17 mouse cellular contexts compared by ENCODE assay signal in the genomic region with DNA sequence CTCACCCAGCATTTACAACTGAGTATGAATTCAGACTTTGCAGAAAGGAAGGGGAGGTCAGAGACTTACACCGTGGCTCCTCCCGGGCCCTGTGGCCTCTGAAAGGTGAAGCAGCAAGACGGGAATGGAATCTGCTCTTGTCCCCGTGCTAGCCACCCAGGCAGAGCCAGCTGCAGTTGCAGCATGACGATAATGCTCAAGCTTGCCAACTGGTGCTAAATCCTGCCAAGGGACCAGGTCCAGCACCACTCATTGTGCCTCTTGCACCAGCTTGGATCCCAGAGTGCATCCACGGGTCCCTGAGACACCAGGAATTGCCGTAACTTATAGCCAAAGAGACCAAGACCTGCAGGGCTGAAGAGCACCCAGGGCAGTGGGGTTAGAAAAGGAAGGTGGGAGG. TPM values are rescaled to one million over a fixed set of nuclear protein-coding genes. Genes with fewer than 3 reads are reported as not detected.
DNase-seq lines count a peak whose midpoint lies in the region; ATAC-seq and TF ChIP-seq lines count a peak whose summit lies in the region.
"Had no signal": no experiment of that assay in that cellular context is flagged by ENCODE, and none has a peak within 500 bp of the region (broad histone marks: within the 10 kb centered on the region; RNA-seq: fewer than 3 reads in every experiment).

No protein-coding gene starts in this region.

- no peak for TF ChIP-seq CTCF in heart, adult 2 months (IDR thresholded peaks at IDR 0.05)
- TF ChIP-seq CTCF in liver, adult 2 months (IDR thresholded peaks at IDR 0.05; ENCODE audit: low read depth, low read length) = no peak

- H3K27me3 ChIP-seq in heart, adult 2 months (ENCODE audit: control insufficient read depth, insufficient read depth, low read length) = no peaks in the 10 kb centered on the region
- H3K27me3 ChIP-seq in heart, embryonic 12.5 days (replicated peaks) = peaks cover 26% of the 10 kb centered on the region
- no peaks in the 10 kb centered on the region for H3K27me3 ChIP-seq in liver, adult 2 months (ENCODE audit: control insufficient read depth, insufficient read depth, low read length)
- peaks cover 7% of the 10 kb centered on the region; the same call in 1 of the 2 replicates for H3K27me3 ChIP-seq in liver, embryonic 12.5 days (replicated peaks)
- H3K27me3 ChIP-seq: limb, embryonic 13.5 days; midbrain, embryonic 15.5 days had no signal

- intact Hi-C loops in heart, adult 2 months (cut with DNase I) = no loop called here

- H3K9ac ChIP-seq in heart, adult 2 months (ENCODE audit: low read depth, low read length) = no peak overlapping the region
- no peak overlapping the region for H3K9ac ChIP-seq in heart, embryonic 12.5 days
- H3K9ac ChIP-seq in liver, adult 2 months (ENCODE audit: low read depth, low read length) = no peak overlapping the region
- H3K9ac ChIP-seq in liver, embryonic 12.5 days = no peak overlapping the region
- H3K9ac ChIP-seq: heart, embryonic 13.5 days; limb, embryonic 13.5 days; midbrain, embryonic 15.5 days had no signal

- no peak overlapping the region for H3K4me2 ChIP-seq in heart, embryonic 12.5 days
- H3K4me2 ChIP-seq in liver, embryonic 12.5 days = no peak overlapping the region
- H3K4me2 ChIP-seq: heart, embryonic 13.5 days; limb, embryonic 13.5 days; midbrain, embryonic 15.5 days had no signal

- H3K9me3 ChIP-seq in heart, embryonic 12.5 days (replicated peaks) = no peaks in the 10 kb centered on the region
- no peaks in the 10 kb centered on the region for H3K9me3 ChIP-seq in liver, embryonic 12.5 days (replicated peaks)
- H3K9me3 ChIP-seq: heart, embryonic 13.5 days; limb, embryonic 13.5 days; midbrain, embryonic 15.5 days had no signal

- no peak overlapping the region for H3K27ac ChIP-seq in heart, adult 2 months
- no peak overlapping the region for H3K27ac ChIP-seq in heart, embryonic 12.5 days (ENCODE audit: poor library complexity, severe bottlenecking)
- no peak overlapping the region for H3K27ac ChIP-seq in liver, adult 2 months (replicated peaks; ENCODE audit: insufficient read depth, low read depth, low read length)
- H3K27ac ChIP-seq in liver, embryonic 12.5 days = no peak overlapping the region
- peak overlapping the region; percentile 91 for H3K27ac ChIP-seq in brown adipose tissue, adult 24 weeks (replicated peaks; ENCODE audit: low read depth, low read length)
- H3K27ac ChIP-seq: heart, embryonic 13.5 days; left cerebral cortex, adult 2 months; limb, embryonic 13.5 days; macrophage; midbrain, embryonic 15.5 days had no signal

- 46% methylated on average over 7 of the region's 7 CpGs for WGBS in heart, adult 2 months
- WGBS in heart, embryonic 12.5 days = 85% methylated on average over 7 of the region's 7 CpGs
- 39% methylated on average over 7 of the region's 7 CpGs for WGBS in liver, adult 2 months
- WGBS in liver, embryonic 12.5 days (ENCODE audit: insufficient replicate concordance) = 75% methylated on average over 7 of the region's 7 CpGs

- no peak overlapping the region for H3K4me3 ChIP-seq in heart, adult 2 months
- no peak overlapping the region for H3K4me3 ChIP-seq in heart, embryonic 12.5 days
- H3K4me3 ChIP-seq in liver, adult 2 months (ENCODE audit: insufficient read depth, low read depth, low read length) = no peak overlapping the region
- no peak overlapping the region for H3K4me3 ChIP-seq in liver, embryonic 12.5 days
- no peak overlapping the region for H3K4me3 ChIP-seq in brown adipose tissue, adult 24 weeks (ENCODE audit: insufficient read depth, low read depth, low read length)
- H3K4me3 ChIP-seq: erythroblast, embryonic 14.5 days; heart, embryonic 13.5 days; left cerebral cortex, adult 2 months; limb, embryonic 13.5 days; midbrain, embryonic 15.5 days had no signal

- H3K4me1 ChIP-seq in heart, adult 2 months (ENCODE audit: control insufficient read depth, insufficient read depth, low read length) = peaks cover 16% of the 10 kb centered on the region
- H3K4me1 ChIP-seq in heart, embryonic 12.5 days (replicated peaks) = 0 out of 2 replicates have a peak, but pooled peaks cover 9% of the 10 kb centered on the region
- peaks cover 2% of the 10 kb centered on the region; the same call in 1 of the 2 replicates for H3K4me1 ChIP-seq in liver, adult 2 months (ENCODE audit: control insufficient read depth, insufficient read depth, low read length)
- H3K4me1 ChIP-seq in liver, embryonic 12.5 days = no peaks in the 10 kb centered on the region
- H3K4me1 ChIP-seq in brown adipose tissue, adult 24 weeks (ENCODE audit: control insufficient read depth, insufficient read depth, insufficient read length, low read length) = peaks cover 36% of the 10 kb centered on the region
- H3K4me1 ChIP-seq: heart, embryonic 13.5 days had no signal

- DNase-seq in heart, adult 2 months = peak; percentile 43 to 73
- DNase-seq in liver, adult 2 months (ENCODE audit: extremely low read depth, low read depth, low spot score) = peak; percentile 87
- DNase-seq in skeletal muscle tissue, adult 2 months (ENCODE audit: low read depth, low spot score) = peak; percentile 75
- no peak for DNase-seq in kidney, postnatal 36 days
- DNase-seq: cerebellum, adult 9-11 months; kidney, postnatal 10 days; lung, adult 2 months had no signal

- 0 out of 2 replicates have a peak, but pooled peaks have one; percentile 40 for TF ChIP-seq EP300 in heart, adult 2 months (IDR thresholded peaks at IDR 0.05; ENCODE audit: insufficient read depth, low read depth, low read length)

- H3K79me2 ChIP-seq in heart, adult 2 months (replicated peaks; ENCODE audit: control insufficient read depth, insufficient read depth, low read length) = no peaks in the 10 kb centered on the region
- no peaks in the 10 kb centered on the region for H3K79me2 ChIP-seq in liver, adult 2 months (ENCODE audit: control insufficient read depth, insufficient read depth, low read length)

- no peak for TF ChIP-seq POLR2A in heart, adult 2 months (IDR thresholded peaks at IDR 0.05; ENCODE audit: insufficient read depth, low read depth, low read length)
- TF ChIP-seq POLR2A in liver, adult 2 months (IDR thresholded peaks at IDR 0.05; ENCODE audit: extremely low read depth, insufficient read depth, low read length) = no peak

- no peaks in the 10 kb centered on the region for H3K36me3 ChIP-seq in heart, adult 2 months (ENCODE audit: control insufficient read depth, insufficient read depth, low read length)
- H3K36me3 ChIP-seq in heart, embryonic 12.5 days = no peaks in the 10 kb centered on the region
- H3K36me3 ChIP-seq in liver, adult 2 months (ENCODE audit: control insufficient read depth, insufficient read depth, low read length) = no peaks in the 10 kb centered on the region
- H3K36me3 ChIP-seq in liver, embryonic 12.5 days = no peaks in the 10 kb centered on the region
- H3K36me3 ChIP-seq: G1E; heart, embryonic 13.5 days; midbrain, embryonic 15.5 days had no signal

- no peak for ATAC-seq in heart, embryonic 12.5 days (ENCODE audit: insufficient number of reproducible peaks, low FRiP score)
- no peak for ATAC-seq in liver, embryonic 12.5 days
- ATAC-seq: midbrain, embryonic 15.5 days had no signal

RNA-seq across cellular contexts. Expression of gene Ebf3, which starts 36.1 kb away (rescaled TPM):
- total RNA-seq in heart, adult 2 months (2021) = 1 to 10 TPM; 6.1 to 7.5 TPM
- polyA plus RNA-seq in heart, adult 2 months (2012; rRNA removed) = 5.0 and 6.0 TPM in 2 replicates
- 0.61 and 0.65 TPM in 2 replicates for polyA plus RNA-seq in heart, embryonic 12.5 days (2016; fragmentation: Nextera tagmentation; extraction: Ambion mirVana)
- total RNA-seq in liver, adult 2 months (2014; rRNA removed) = 0.09 and 0.13 TPM in 2 replicates
- 0.05 TPM in 1 of 2 replicates, not detected in the other for polyA plus RNA-seq in liver, adult 2 months (2012; rRNA removed)
- 0.07 and 0.10 TPM in 2 replicates for polyA plus RNA-seq in liver, embryonic 12.5 days (2016; fragmentation: Nextera tagmentation; extraction: Ambion mirVana)
- 28.5 and 35.3 TPM in 2 replicates for polyA plus RNA-seq in brown adipose tissue, adult 24 weeks (2012; ENCODE audit: insufficient read depth, insufficient read length, missing spikeins)
- polyA plus RNA-seq: erythroblast, embryonic 14.5 days; G1E; macrophage had no signal

Comparison
In these comparisons a context has a peak if more than half of its experiments do, and no peak if none do; other contexts are left out.
1. DNase-seq: peak in heart, adult 2 months (2 of 2), liver, adult 2 months (single experiment) and skeletal muscle tissue, adult 2 months (single experiment); none in kidney, postnatal 36 days (0 of 2).